Mouse (Mus musculus): Measurements from ENCODE around the gene Rfx8. TPM values are rescaled to one million over a fixed set of nuclear protein-coding genes. Genes with fewer than 3 reads are reported as not detected.

The Rfx8 gene
- total and polyA plus RNA-seq, 3 experiments, result 0.20 to 0.35 (median 0.26) TPM

DNA sequence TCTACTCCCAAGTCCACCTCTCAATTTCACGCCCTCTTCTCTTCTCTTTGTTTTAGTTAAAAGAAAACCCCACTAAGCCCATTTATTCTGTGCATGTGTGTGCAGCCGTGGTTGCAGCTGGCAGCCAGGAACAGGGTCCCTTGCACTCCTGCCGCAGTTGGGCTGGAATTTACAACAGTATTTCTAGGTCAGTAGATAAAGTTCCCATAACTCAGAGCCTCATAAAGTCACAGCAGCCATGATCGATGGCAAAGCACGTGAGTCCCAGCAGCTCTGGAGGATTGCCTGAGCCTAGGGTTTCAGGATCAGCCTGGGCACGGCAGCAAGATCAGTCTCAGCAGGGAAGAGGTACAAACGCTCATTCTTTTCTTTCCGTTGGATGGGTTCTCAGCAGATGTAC is 102.3 kb downstream of the Rfx8 start:
- H3K36me3 ChIP-seq (ENCODE audit: control insufficient read depth, insufficient read depth, low read length), result no peaks in the 10 kb centered on the region
- no peak overlapping the region for H3K4me3 ChIP-seq
- intact Hi-C loops (cut with DNase I), result no loop called here
- TF ChIP-seq CTCF (IDR thresholded peaks at IDR 0.05) (no peak), EP300 (IDR thresholded peaks at IDR 0.05; ENCODE audit: insufficient read depth, low read depth, low read length) (no peak), POLR2A (IDR thresholded peaks at IDR 0.05; ENCODE audit: insufficient read depth, low read depth, low read length) (no peak)
- no peaks in the 10 kb centered on the region for H3K27me3 ChIP-seq (ENCODE audit: control insufficient read depth, insufficient read depth, low read length)
- no peaks in the 10 kb centered on the region; the same call in 1 of the 2 replicates for H3K4me1 ChIP-seq (ENCODE audit: control insufficient read depth, insufficient read depth, low read length)
- WGBS, result 53% methylated on average over 8 of the region's 8 CpGs
- H3K9ac ChIP-seq (ENCODE audit: low read depth, low read length), result no peak overlapping the region
- DNase-seq, result no peak
- no peak overlapping the region for H3K27ac ChIP-seq
- no peaks in the 10 kb centered on the region for H3K79me2 ChIP-seq (replicated peaks; ENCODE audit: control insufficient read depth, insufficient read depth, low read length)

DNA sequence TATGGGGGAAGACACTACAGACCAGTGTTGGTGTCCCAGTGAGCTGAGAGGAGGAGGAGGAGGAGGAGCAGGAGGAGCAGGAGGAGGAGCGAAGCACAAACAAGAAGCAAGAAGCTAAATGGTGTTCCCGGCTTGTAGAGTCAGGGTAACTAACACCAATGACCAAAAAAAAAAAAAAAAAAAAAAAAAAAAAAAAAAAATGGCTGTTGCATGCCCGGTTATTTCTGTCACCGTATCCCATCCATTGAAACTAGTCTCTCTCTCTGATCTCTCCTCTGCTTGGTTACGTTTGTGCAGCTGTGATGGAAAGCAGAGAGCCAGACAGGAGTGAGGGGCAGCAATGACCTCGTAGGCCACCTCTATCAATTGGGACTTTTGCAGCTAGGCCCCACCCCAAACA is 105.3 kb downstream of the Rfx8 start:
- H3K27me3 ChIP-seq (ENCODE audit: control insufficient read depth, insufficient read depth, low read length), result no peaks in the 10 kb centered on the region
- no peak overlapping the region for H3K9ac ChIP-seq (ENCODE audit: low read depth, low read length)
- intact Hi-C loops (cut with DNase I), result loop anchor here (2.0 kb wide), 1 partner anchor 65 kb away; no protein-coding TSS in a partner anchor
- no peaks in the 10 kb centered on the region for H3K79me2 ChIP-seq (replicated peaks; ENCODE audit: control insufficient read depth, insufficient read depth, low read length)
- WGBS, result 66% methylated on average over 6 of the region's 6 CpGs
- TF ChIP-seq POLR2A (IDR thresholded peaks at IDR 0.05; ENCODE audit: insufficient read depth, low read depth, low read length), result no peak
- TF ChIP-seq CTCF (IDR thresholded peaks at IDR 0.05), result no peak
- TF ChIP-seq EP300 (IDR thresholded peaks at IDR 0.05; ENCODE audit: insufficient read depth, low read depth, low read length), result no peak
- no peaks in the 10 kb centered on the region; the same call in 1 of the 2 replicates for H3K4me1 ChIP-seq (ENCODE audit: control insufficient read depth, insufficient read depth, low read length)
- H3K27ac ChIP-seq, result no peak overlapping the region
- H3K4me3 ChIP-seq, result no peak overlapping the region
- DNase-seq, result no peak
- H3K36me3 ChIP-seq (ENCODE audit: control insufficient read depth, insufficient read depth, low read length), result no peaks in the 10 kb centered on the region

Other genes with a start within 250 kb of the Rfx8 start
- gene Tbc1d8, start 242.2 kb downstream of the Rfx8 start, total RNA-seq (2021), result 1 to 10 TPM; 5.2 to 6.1 TPM
- gene Tbc1d8, start 242.2 kb downstream of the Rfx8 start, polyA plus RNA-seq (2012; rRNA removed), result 6.3 and 8.3 TPM in 2 replicates
- 10 to 100 TPM; 13.2 to 15.6 TPM for gene Cnot11, start 186.0 kb downstream of the Rfx8 start, total RNA-seq (2021)
- 9.8 and 11.9 TPM in 2 replicates for gene Cnot11, start 186.0 kb downstream of the Rfx8 start, polyA plus RNA-seq (2012; rRNA removed)
- 1 to 10 TPM; 7.0 to 8.5 TPM for gene Rnf149, start 143.6 kb downstream of the Rfx8 start, total RNA-seq (2021)
- 3.6 and 5.7 TPM in 2 replicates for gene Rnf149, start 143.6 kb downstream of the Rfx8 start, polyA plus RNA-seq (2012; rRNA removed)
- under 1 TPM in 1 of 2 experiments, not detected in 1; 0.05 TPM for gene Creg2, start 69.5 kb downstream of the Rfx8 start, total RNA-seq (2021)
- gene Creg2, start 69.5 kb downstream of the Rfx8 start, polyA plus RNA-seq (2012; rRNA removed), result 0.06 TPM in 1 of 2 replicates, not detected in the other
- 1 to 10 TPM; 9.1 to 9.2 TPM for gene Gm3646, start 84.3 kb upstream of the Rfx8 start, total RNA-seq (2021)
- gene Gm3646, start 84.3 kb upstream of the Rfx8 start, polyA plus RNA-seq (2012; rRNA removed), result 1.9 and 4.7 TPM in 2 replicates
- 100 to 1,000 TPM; 129 to 134 TPM for gene Map4k4, start 179.9 kb upstream of the Rfx8 start, total RNA-seq (2021)
- 85.2 and 133 TPM in 2 replicates for gene Map4k4, start 179.9 kb upstream of the Rfx8 start, polyA plus RNA-seq (2012; rRNA removed)